Mouse (Mus musculus) regulatory T cell (primary cell): ENCODE measurements around the gene Pced1b.

Source experiments
- in situ Hi-C: fragments of 300-600 bp; cut with MboI, MseI; formaldehyde crosslinking; loops from one replicate; pipeline ENCODE4 v1.15.1; 2025; ENCODE audit warnings: high pct_unique_total_duplicates

Gene Pced1b

GRCm38 (mm10) chr15:97396586-97397299, 149.8 kb downstream of the Pced1b start:
- in situ Hi-C loops = no loop called here

DNA sequence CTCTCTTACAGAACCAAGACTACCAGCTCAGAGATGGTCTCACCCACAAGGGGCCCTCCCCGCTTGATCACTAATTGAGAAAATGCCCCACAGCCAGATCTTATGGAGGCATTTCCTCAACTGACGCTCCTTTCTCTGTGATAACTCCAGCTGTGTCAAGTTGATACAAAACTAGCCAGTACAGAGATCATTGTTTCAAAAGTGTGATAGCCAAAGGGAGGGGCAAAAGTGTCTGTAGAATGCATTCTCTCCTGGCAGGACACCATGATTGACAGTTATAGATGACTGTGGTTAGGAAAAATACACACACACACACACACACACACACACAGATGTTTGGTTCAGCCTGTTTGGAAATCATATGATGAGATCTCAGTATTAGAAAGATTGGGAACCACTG, 150.9 kb downstream of the Pced1b start:
- in situ Hi-C loops = no loop called here

DNA sequence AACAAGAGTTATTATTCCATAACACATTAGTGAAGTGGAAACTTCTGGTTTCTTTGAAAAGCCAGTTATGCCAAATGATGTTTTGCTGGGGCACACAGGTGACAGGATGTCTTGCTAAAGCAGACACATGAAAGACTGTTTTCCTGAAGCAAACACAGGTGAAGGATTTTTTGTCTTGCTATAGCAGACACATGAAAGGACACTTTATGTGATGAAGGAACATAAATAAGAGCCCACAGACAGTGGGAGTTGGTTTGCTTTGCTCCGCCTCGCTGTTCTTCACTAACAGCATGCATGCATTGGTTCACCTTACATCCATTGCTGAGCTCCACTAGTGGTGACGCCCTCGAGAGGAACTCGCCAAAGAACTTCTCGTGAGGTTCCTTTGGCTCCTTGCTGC, 154.0 kb downstream of the Pced1b start:
- in situ Hi-C loops = no loop called here

DNA sequence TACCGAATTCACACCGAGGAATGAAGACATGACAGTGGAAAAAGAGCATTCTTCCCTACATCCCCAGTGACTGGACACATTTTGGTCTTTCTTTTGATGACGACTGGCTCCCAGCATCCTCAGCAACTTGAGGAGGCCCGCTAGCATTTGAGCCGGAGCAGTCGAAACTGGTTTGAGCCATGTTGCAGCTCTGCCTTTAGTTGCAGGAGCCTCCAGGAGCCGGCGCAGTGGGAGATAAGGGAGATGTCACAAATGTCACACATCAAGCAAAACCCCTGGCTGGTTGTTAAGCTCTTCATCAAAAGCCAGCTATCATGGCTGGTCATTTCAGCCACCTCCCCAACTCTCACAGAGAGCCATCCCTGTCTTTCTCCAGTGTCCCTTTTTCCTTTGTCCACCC, 157.6 kb downstream of the Pced1b start:
- in situ Hi-C loops = no loop called here

GRCm38 (mm10) chr15:97404998-97405397, 158.1 kb downstream of the Pced1b start:
- in situ Hi-C loops = no loop called here

DNA sequence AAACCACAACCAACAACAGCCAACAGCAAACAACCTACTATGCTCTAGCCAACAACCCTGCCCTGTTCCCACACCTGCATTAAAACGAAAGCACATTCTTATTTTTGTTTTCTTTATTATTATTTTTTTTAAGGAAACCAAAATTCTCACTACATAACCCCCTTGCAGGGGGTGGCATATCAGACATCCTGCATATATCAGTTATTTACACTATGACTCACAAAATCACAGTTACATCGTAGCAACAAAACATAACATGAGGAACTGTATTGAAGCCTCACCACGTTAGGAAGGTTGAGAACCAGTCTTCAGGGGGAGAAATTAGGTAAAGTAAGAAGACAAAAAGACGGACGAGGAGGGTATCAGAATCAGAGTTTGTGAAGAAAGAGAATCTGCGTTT, 159.2 kb downstream of the Pced1b start:
- in situ Hi-C loops = no loop called here

- in situ Hi-C loops = no loop called here
These were observed 160.9 kb downstream of the Pced1b start for GRCm38 (mm10) chr15:97407496-97408454.

GRCm38 (mm10) chr15:97411136-97411535, 164.2 kb downstream of the Pced1b start:
- in situ Hi-C loops = no loop called here

GRCm38 (mm10) chr15:97411671-97412070, 164.8 kb downstream of the Pced1b start:
- in situ Hi-C loops = no loop called here

DNA sequence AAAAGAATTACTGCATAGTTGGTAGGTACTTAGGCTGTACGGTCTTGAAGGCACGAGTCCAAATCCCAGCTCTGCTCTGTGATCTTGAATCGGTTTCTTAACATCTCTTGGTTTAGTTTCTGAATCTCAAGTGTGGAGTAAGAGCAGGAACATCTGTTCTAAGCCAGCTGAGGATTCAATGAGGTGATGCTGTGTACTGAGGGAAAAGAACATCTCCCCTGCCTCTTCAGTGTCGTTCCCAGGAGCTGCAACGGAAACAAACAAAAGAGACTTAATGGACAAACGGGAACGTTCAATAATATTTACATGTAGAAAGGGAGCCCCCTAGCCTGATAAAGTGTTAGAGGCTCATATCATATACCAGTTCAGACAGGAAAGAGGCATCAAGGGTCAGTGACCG, 165.4 kb downstream of the Pced1b start:
- in situ Hi-C loops = no loop called here

- in situ Hi-C loops = no loop called here
These were observed 166.0 kb downstream of the Pced1b start for GRCm38 (mm10) chr15:97412861-97413260.

GRCm38 (mm10) chr15:97414718-97415413, 168.0 kb downstream of the Pced1b start:
- in situ Hi-C loops = no loop called here

DNA sequence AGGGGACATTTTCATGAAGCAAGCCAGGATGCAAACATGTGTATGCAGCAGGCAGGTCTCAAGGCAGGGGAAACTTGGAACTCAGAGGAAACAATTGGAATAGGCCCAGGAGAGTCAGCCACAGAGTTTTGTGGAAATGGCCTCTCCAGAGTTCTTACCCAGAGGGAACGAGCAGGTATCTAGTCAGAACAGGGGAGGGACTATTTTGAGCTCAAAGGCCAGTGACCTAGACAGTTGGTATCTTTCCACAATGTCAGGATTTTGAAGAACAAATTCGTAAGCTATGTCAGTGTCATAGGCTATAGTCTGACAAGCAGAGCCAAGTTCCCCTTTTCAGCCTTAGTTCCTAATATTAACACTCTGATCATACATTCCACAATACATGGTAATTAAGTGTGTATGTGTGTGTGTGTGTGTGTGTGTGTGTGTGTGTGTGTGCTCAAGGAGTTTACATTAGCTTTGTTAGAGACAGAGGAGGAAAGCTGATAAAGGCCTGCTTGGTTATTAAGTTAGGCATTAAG, 168.6 kb downstream of the Pced1b start:
- in situ Hi-C loops = no loop called here

DNA sequence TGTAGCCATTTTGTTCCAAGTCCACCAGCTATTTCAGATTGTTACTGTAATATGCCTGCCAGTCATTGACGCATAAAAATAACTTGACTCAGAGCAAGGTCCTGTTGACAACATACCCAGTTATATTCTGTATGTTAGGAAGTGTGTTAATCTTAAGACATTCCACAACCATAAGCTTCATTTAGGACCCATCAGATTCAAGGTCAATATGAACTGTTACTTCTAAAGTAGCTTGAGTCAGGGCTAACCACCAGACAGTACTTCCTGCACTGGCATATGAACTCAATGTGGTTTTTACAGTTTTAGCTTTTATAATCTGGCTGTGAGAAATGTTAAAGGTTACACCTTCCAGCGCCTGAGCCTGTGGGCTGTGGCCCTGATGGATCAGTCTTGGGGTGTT, 173.4 kb downstream of the Pced1b start:
- in situ Hi-C loops = no loop called here

- in situ Hi-C loops = no loop called here
These were observed 174.6 kb downstream of the Pced1b start for GRCm38 (mm10) chr15:97421533-97421932.

DNA sequence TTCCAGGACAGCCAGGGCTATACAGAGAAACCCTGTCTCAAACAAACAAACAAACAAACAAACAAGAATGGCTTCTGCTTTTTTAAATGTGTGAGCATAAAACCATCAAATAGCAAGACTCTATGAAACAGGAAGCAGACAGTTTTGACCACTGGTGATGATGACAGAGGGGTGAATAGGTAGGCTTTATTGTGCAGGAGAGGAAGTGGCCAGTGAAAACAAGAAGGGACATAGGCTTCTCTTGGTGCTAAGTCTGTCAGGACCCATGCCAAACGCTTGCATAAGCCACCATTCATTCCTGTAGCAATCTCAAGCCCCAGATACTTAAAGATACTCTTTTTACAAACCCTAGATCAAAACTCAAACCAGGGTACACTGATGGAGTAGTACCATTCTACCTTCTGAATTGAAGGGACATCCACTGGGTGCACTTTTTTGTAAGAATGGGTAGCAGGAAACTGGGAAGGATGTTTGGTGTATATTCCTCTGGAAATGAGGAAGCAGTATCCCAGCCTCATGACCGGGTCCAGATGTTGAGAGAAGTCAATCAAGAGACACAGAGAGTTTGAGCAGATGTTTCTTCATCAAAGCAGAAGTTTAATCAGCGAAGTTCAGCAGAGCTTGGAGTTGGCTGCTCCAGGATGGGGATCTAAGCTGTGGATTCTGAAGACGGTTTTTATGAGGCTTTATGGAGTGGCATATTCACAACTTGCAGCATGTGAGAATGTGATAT, 175.5 kb downstream of the Pced1b start:
- in situ Hi-C loops = no loop called here

GRCm38 (mm10) chr15:97424375-97424774, 177.5 kb downstream of the Pced1b start:
- in situ Hi-C loops = no loop called here

GRCm38 (mm10) chr15:97424961-97425360, 178.1 kb downstream of the Pced1b start:
- in situ Hi-C loops = loop anchor here (5.0 kb wide), 1 partner anchor 37 kb away; no protein-coding TSS in a partner anchor

GRCm38 (mm10) chr15:97429201-97429900, 182.4 kb downstream of the Pced1b start:
- in situ Hi-C loops = loop anchor here (5.0 kb wide), 1 partner anchor 33 kb away; no protein-coding TSS in a partner anchor

DNA sequence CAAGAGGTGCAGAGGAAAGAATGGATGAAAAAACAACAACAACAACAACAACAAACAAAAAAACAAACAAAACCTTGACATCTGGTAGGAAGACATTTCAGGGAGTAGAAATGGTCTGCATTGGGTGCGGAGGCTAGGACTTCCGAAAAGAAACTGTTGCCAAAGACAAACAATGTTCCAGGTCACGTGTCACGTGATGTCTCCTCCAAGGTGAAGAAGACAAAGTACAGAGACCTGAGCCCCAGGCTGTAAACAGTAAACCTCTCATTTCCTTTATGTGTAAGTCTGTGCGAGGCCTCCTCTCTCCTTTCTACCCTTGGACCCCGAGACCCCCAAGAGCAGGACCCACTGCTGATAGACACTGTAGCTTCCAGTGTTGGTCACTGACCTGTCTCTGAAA, 184.6 kb downstream of the Pced1b start:
- in situ Hi-C loops = no loop called here
